ENCODE assay signal across 13 mouse cellular contexts in the genomic region with DNA sequence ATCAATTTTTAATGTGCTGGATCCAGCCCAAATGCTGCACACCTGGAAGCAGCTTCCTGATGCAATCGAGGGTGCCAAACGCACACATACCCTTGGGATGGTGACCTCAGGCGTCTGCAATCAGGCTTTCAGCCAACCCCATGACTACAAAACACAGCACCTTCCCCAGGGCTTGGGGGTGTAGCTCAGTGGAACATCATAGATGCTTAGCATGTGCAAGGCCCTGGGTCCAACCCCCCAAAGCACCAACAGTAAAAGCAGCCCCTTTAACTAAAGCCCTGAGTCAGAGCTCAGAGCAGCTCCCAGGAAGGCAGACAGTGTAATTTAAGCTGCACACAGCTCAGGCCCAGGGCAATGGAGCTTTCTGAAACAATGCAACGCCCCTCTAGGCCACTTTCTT. TPM values are rescaled to one million over a fixed set of nuclear protein-coding genes. Genes with fewer than 3 reads are reported as not detected.
DNase-seq lines count a peak whose midpoint lies in the region; ATAC-seq lines count a peak whose summit lies in the region.
"Had no signal": no experiment of that assay in that cellular context is flagged by ENCODE, and none has a peak within 500 bp of the region (broad histone marks: within the 10 kb centered on the region; RNA-seq: fewer than 3 reads in every experiment).

No protein-coding gene starts in this region.

- H3K4me1 ChIP-seq in heart, embryonic 12.5 days (replicated peaks) = peaks cover 26% of the 10 kb centered on the region
- H3K4me1 ChIP-seq in hindbrain, embryonic 14.5 days (replicated peaks; ENCODE audit: control insufficient read depth, insufficient read depth, low read length) = peaks cover 62% of the 10 kb centered on the region
- H3K4me1 ChIP-seq in midbrain, embryonic 12.5 days = peaks cover 47% of the 10 kb centered on the region

- no peak overlapping the region for H3K27ac ChIP-seq in heart, embryonic 12.5 days (ENCODE audit: poor library complexity, severe bottlenecking)
- peak overlapping the region; percentile 38; the same call in 1 of the 2 replicates for H3K27ac ChIP-seq in hindbrain, embryonic 14.5 days
- peak overlapping the region; percentile 1; the same call in 1 of the 2 replicates for H3K27ac ChIP-seq in midbrain, embryonic 12.5 days (replicated peaks)
- H3K27ac ChIP-seq: layer of hippocampus, adult 2 months; neural tube, embryonic 12.5 days had no signal

- H3K4me3 ChIP-seq in heart, embryonic 12.5 days = no peak overlapping the region
- no peak overlapping the region for H3K4me3 ChIP-seq in hindbrain, embryonic 14.5 days (replicated peaks; ENCODE audit: low read length)
- H3K4me3 ChIP-seq in midbrain, embryonic 12.5 days = no peak overlapping the region
- H3K4me3 ChIP-seq: layer of hippocampus, adult 2 months; neural tube, embryonic 12.5 days had no signal

- no peak overlapping the region for H3K9ac ChIP-seq in heart, embryonic 12.5 days
- no peak overlapping the region for H3K9ac ChIP-seq in hindbrain, embryonic 14.5 days
- no peak overlapping the region for H3K9ac ChIP-seq in midbrain, embryonic 12.5 days (replicated peaks)
- H3K9ac ChIP-seq: neural tube, embryonic 12.5 days had no signal

- no peak for ATAC-seq in heart, embryonic 12.5 days (ENCODE audit: insufficient number of reproducible peaks, low FRiP score)
- 0 out of 2 replicates have a peak, but pooled peaks have one; percentile 13 for ATAC-seq in hindbrain, embryonic 14.5 days (ENCODE audit: low FRiP score)
- ATAC-seq in midbrain, embryonic 12.5 days (ENCODE audit: low FRiP score, low read depth) = no peak

- peak; percentile 14 for DNase-seq in heart, postnatal 4 days
- DNase-seq in brain, adult 2 months (ENCODE audit: low read depth, low spot score) = peak; percentile 37
- no peak for DNase-seq in hindbrain, embryonic 14.5 days (ENCODE audit: low spot score)
- no peak for DNase-seq in layer of hippocampus, adult 9-11 months
- DNase-seq in lung, adult 18-20 months = no peak
- DNase-seq in frontal cortex, postnatal 25 days (ENCODE audit: low spot score in 2 of 2) = no peak
- DNase-seq: heart, postnatal 14 days had no signal

- no peak overlapping the region for H3K4me2 ChIP-seq in heart, embryonic 12.5 days
- H3K4me2 ChIP-seq in hindbrain, embryonic 14.5 days (replicated peaks) = no peak overlapping the region
- no peak overlapping the region for H3K4me2 ChIP-seq in midbrain, embryonic 12.5 days (replicated peaks)
- H3K4me2 ChIP-seq: neural tube, embryonic 12.5 days had no signal

- H3K9me3 ChIP-seq in heart, embryonic 12.5 days (replicated peaks) = no peaks in the 10 kb centered on the region
- H3K9me3 ChIP-seq in hindbrain, embryonic 14.5 days (ENCODE audit: control insufficient read depth, low read length) = no peaks in the 10 kb centered on the region
- no peaks in the 10 kb centered on the region for H3K9me3 ChIP-seq in midbrain, embryonic 12.5 days
- H3K9me3 ChIP-seq: neural tube, embryonic 12.5 days had no signal

- H3K27me3 ChIP-seq in heart, embryonic 12.5 days (replicated peaks) = no peaks in the 10 kb centered on the region
- no peaks in the 10 kb centered on the region for H3K27me3 ChIP-seq in hindbrain, embryonic 14.5 days (ENCODE audit: control insufficient read depth, insufficient read depth, low read length)
- H3K27me3 ChIP-seq in midbrain, embryonic 12.5 days = peaks cover 18% of the 10 kb centered on the region
- H3K27me3 ChIP-seq: neural tube, embryonic 12.5 days had no signal

- 66% methylated on average over 4 of the region's 4 CpGs for WGBS in heart, embryonic 12.5 days
- WGBS in hindbrain, embryonic 14.5 days = 41% methylated on average over 4 of the region's 4 CpGs
- 48% methylated on average over 4 of the region's 4 CpGs for WGBS in midbrain, embryonic 12.5 days

- H3K36me3 ChIP-seq in heart, embryonic 12.5 days = peaks cover 16% of the 10 kb centered on the region
- H3K36me3 ChIP-seq in hindbrain, embryonic 14.5 days (replicated peaks; ENCODE audit: control insufficient read depth, insufficient read depth) = no peaks in the 10 kb centered on the region; the same call in 1 of the 2 replicates
- 0 out of 2 replicates have a peak, but pooled peaks cover 8% of the 10 kb centered on the region for H3K36me3 ChIP-seq in midbrain, embryonic 12.5 days

RNA-seq across cellular contexts. Expression of gene Nin, which starts 9.3 kb away (rescaled TPM):
- total RNA-seq in heart, postnatal 4 days (2021) = 10 to 100 TPM; 41.3 to 42.0 TPM
- 10.4 and 11.4 TPM in 2 replicates for polyA plus RNA-seq in heart, embryonic 12.5 days (2016; fragmentation: Nextera tagmentation; extraction: Ambion mirVana)
- 12.6 and 12.8 TPM in 2 replicates for polyA plus RNA-seq in hindbrain, embryonic 14.5 days (2014; fragmentation: Nextera tagmentation; extraction: Ambion mirVana)
- 16.5 and 17.2 TPM in 2 replicates for polyA plus RNA-seq in midbrain, embryonic 12.5 days (2016; fragmentation: Nextera tagmentation; extraction: Ambion mirVana)

RNA-seq across cellular contexts. Expression of gene Abhd12b, which starts 49.7 kb away (rescaled TPM):
- not detected for total RNA-seq in heart, postnatal 4 days (2021)
- polyA plus RNA-seq in heart, embryonic 12.5 days (2016; fragmentation: Nextera tagmentation; extraction: Ambion mirVana) = not detected in 2 replicates
- 0.23 TPM in 1 of 2 replicates, not detected in the other for polyA plus RNA-seq in hindbrain, embryonic 14.5 days (2014; fragmentation: Nextera tagmentation; extraction: Ambion mirVana)
- 0.25 TPM in 1 of 2 replicates, not detected in the other for polyA plus RNA-seq in midbrain, embryonic 12.5 days (2016; fragmentation: Nextera tagmentation; extraction: Ambion mirVana)
- total RNA-seq: heart, postnatal 14 days; layer of hippocampus, adult 2 months; liver, adult 2 months had no signal
- polyA plus RNA-seq: liver, adult 2 months; neural tube, embryonic 12.5 days; small intestine, adult 2 months had no signal

Comparison
In these comparisons a context has a peak if more than half of its experiments do, and no peak if none do; other contexts are left out.
1. DNase-seq: peak in heart, postnatal 4 days (single experiment) and brain, adult 2 months (single experiment); none in hindbrain, embryonic 14.5 days (single experiment), layer of hippocampus, adult 9-11 months (single experiment), lung, adult 18-20 months (0 of 2) and frontal cortex, postnatal 25 days (0 of 2).